Mouse (Mus musculus): Measurements from ENCODE around the gene Txn1. TPM values are rescaled to one million over a fixed set of nuclear protein-coding genes. Genes with fewer than 3 reads are reported as not detected.

The Txn1 gene
- not detected in 2 replicates for polyA plus RNA-seq (2012; ENCODE audit: insufficient read depth, insufficient read length, low replicate concordance, missing spikeins)

DNA sequence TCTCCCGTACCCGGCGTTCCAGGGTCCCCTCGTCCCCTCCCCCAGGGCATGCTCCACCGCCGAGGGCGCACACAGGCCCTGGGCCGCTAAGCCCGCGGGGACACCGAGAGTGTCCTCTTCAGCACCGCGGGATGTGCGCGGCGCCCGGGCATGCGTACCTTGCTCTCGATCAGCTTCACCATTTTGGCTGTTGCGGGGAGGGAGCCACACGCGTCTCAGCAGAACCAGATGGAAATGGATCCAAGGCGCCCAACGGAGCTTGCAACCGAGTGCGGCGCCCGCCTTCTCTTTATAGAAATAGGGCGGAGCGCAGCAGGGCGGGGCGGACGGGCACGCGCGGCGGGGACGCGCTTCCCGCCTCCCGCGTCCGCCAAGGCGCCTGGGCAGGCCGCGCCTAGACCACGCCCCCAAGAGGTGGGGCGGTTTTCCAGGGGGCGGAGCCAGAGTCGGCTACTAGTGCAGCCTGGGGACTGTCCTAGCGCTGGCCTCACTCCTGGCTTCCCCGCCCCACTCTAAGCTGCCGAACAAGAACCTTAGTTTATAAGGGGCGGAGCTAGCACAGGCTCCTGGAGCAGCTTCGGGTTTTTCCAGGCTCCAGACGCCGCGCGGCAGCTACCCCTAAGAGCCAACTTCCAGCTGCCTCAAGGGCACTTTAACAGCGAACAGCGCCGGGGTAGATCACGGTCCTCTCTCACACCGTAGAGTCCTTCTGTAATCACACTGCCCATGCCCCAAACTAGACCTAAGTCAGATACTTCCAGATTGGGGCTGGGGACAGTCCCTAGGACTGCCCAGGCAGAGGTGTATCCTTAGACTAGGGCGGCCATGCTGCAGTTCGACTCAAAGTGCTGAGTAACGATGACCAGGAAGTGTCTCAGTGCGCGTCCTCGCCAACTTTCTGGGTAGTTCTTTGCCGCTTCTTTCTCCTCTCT lies at the start of gene Txn1:
Gene Txn1 (minus strand): TSS at position 383 of the 932 bp plus-strand sequence.
- under 1% methylated on average over 71 of the region's 71 CpGs for WGBS
- TF ChIP-seq CTCF (IDR thresholded peaks at IDR 0.05; ENCODE audit: insufficient read depth, low read depth, low read length), result no peak
- TF ChIP-seq POLR2A (IDR thresholded peaks at IDR 0.05; ENCODE audit: insufficient read depth, low read depth, low read length), result peak; percentile 73
- H3K4me3 ChIP-seq (ENCODE audit: insufficient read depth, low read depth, low read length), result peak within 1 kb of the TSS; percentile 63
- peak within 1 kb of the TSS; percentile 83 for H3K27ac ChIP-seq (ENCODE audit: insufficient read depth, low read depth, low read length)
- H3K4me1 ChIP-seq (ENCODE audit: control insufficient read depth, insufficient read depth, low read length), result peaks cover 12% of the 10 kb centered on the region

DNA sequence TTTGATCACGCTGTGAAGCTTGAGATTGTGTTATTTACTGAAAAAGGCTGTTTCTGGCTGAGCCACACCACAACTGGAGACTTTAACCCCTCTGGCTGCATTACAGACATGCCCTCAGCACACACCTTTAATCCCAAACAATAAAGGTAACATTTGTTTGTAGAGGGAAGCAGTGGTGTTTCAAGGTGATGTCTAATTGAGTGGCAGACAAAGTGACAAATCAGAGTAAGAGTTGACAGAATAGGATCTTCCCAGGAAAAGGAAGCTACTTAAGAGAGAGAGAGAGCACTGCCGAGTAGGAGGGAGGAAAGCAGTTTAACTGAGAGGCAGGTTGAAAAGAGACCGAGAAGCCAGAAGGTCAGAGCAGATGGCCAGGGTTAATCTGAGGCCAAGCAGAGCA lies 47.3 kb upstream of the Txn1 start:
- WGBS, result 79% methylated on average over 3 of the region's 3 CpGs
- no peaks in the 10 kb centered on the region for H3K4me1 ChIP-seq (ENCODE audit: control insufficient read depth, insufficient read depth, low read length)
- no peak overlapping the region for H3K27ac ChIP-seq (ENCODE audit: insufficient read depth, low read depth, low read length)
- H3K4me3 ChIP-seq (ENCODE audit: insufficient read depth, low read depth, low read length), result no peak overlapping the region
- TF ChIP-seq POLR2A (IDR thresholded peaks at IDR 0.05; ENCODE audit: insufficient read depth, low read depth, low read length) (no peak), CTCF (IDR thresholded peaks at IDR 0.05; ENCODE audit: insufficient read depth, low read depth, low read length) (no peak)

DNA sequence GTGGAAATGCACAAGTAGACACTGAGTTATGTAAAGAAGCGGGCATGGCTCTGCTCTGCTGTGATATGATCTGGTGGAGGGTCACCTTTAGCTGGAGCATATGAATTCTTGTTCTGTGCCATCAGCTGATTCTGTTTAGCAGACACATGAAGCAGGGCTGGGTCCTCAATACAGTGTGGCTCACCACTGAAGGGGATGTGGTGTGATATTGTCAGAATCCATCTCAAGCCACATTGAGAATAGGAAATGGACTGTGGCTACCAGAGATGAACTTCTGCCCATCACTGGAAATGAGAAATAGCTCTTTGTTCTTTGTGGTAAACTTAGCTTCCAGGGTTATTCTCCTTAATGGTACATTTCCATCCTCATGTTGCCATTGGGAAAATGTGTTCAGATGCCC lies 35.2 kb upstream of the Txn1 start:
- no peak for TF ChIP-seq POLR2A (IDR thresholded peaks at IDR 0.05; ENCODE audit: insufficient read depth, low read depth, low read length)
- no peak for TF ChIP-seq CTCF (IDR thresholded peaks at IDR 0.05; ENCODE audit: insufficient read depth, low read depth, low read length)
- Histone ChIP-seq H3K4me1 (ENCODE audit: control insufficient read depth, insufficient read depth, low read length) (no peaks in the 10 kb centered on the region), H3K27ac (ENCODE audit: insufficient read depth, low read depth, low read length) (no peak overlapping the region), H3K4me3 (ENCODE audit: insufficient read depth, low read depth, low read length) (no peak overlapping the region)
- 91% methylated on average over 1 of the region's 1 CpGs for WGBS

DNA sequence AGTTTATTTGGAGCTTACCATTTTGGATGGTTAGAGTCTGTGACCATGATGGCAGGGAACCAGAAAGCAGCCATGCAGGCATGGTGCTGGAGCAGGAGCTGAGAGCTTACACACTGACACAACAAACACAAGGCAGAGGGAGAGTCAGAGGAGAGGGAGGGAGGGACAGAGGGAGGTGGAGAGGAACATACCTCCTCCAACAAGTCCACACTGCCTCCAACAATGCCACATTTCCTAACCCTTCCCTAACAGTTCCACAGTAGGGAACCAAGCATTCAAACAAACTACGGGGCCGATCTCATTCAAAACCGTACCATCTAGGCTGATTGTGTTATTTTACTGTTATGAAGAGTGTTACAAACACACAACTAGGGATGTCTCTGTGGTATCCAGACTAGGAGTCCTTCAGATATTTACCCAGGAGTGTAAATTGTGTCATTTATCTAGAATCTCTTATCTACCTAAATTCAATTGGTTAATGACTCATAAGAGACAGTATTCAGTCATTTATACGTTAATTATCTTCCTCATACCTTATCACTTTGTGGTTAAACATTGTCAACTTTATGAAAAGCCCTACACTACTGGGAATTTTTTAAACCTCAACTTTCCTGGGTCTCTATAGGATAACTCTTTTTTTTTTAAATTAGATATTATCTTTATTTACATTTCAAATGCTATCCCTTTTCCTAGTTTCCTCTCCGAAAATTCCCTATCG lies 18.3 kb upstream of the Txn1 start:
- 95% methylated on average over 6 of the region's 6 CpGs for WGBS
- Histone ChIP-seq H3K4me3 (ENCODE audit: insufficient read depth, low read depth, low read length) (no peak overlapping the region), H3K4me1 (ENCODE audit: control insufficient read depth, insufficient read depth, low read length) (no peaks in the 10 kb centered on the region), H3K27ac (ENCODE audit: insufficient read depth, low read depth, low read length) (no peak overlapping the region)
- TF ChIP-seq CTCF (IDR thresholded peaks at IDR 0.05; ENCODE audit: insufficient read depth, low read depth, low read length) (no peak), POLR2A (IDR thresholded peaks at IDR 0.05; ENCODE audit: insufficient read depth, low read depth, low read length) (no peak)

DNA sequence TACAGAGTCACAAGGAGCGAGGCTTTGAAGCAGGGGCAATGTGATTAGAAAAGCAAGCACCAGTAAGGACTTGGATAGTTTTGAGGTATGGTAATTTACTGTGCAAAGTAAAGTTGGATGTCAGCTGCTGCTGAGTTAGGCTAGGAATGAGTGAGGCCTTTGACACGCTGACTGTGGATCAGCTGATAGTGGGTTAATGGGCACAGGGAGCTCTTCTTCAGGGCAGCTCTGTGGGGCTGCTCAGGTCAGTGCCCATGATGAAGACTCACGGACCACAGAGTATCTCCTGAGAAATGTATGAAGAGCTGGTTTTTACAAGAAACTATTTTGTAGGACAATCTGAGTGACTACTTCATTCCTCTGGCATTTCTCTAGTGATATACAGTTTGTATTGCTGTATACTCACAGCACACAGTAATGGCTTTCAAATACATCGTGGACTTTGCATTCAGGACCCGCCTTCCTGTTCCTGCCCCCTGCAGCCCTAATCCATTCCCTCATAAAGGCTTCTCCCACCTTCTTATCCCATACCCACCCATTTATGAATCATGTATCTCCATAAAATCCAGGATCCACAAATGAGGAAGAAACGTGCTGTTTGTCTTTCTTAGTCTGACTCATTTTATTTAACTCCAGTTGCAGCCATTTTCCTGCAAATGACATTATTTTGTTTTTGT lies 17.5 kb upstream of the Txn1 start:
- 80% methylated on average over 6 of the region's 6 CpGs for WGBS
- Histone ChIP-seq H3K27ac (ENCODE audit: insufficient read depth, low read depth, low read length) (no peak overlapping the region), H3K4me3 (ENCODE audit: insufficient read depth, low read depth, low read length) (no peak overlapping the region), H3K4me1 (ENCODE audit: control insufficient read depth, insufficient read depth, low read length) (no peaks in the 10 kb centered on the region)
- TF ChIP-seq POLR2A (IDR thresholded peaks at IDR 0.05; ENCODE audit: insufficient read depth, low read depth, low read length), result no peak
- no peak for TF ChIP-seq CTCF (IDR thresholded peaks at IDR 0.05; ENCODE audit: insufficient read depth, low read depth, low read length)

DNA sequence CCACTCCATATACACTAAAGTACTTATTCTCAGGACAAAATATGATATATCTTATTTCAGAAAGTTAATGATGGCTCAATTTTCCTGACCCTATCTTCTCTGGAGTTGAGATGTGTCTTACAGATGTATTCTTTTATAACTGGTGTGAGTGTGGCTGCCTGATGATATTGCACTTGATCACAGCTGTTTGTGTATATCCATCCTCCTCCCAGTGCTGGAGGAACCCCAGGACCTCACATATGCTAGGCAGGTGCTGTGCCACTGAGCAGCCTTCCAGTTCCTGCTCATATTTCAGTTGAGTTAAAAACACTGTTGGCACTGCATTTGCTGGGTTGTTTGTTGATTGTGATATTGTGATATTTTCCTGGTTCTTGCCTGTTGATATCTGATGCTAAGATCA lies 14.1 kb upstream of the Txn1 start:
- Histone ChIP-seq H3K4me3 (ENCODE audit: insufficient read depth, low read depth, low read length) (no peak overlapping the region), H3K27ac (ENCODE audit: insufficient read depth, low read depth, low read length) (no peak overlapping the region), H3K4me1 (ENCODE audit: control insufficient read depth, insufficient read depth, low read length) (no peaks in the 10 kb centered on the region)
- TF ChIP-seq CTCF (IDR thresholded peaks at IDR 0.05; ENCODE audit: insufficient read depth, low read depth, low read length) (no peak), POLR2A (IDR thresholded peaks at IDR 0.05; ENCODE audit: insufficient read depth, low read depth, low read length) (no peak)

DNA sequence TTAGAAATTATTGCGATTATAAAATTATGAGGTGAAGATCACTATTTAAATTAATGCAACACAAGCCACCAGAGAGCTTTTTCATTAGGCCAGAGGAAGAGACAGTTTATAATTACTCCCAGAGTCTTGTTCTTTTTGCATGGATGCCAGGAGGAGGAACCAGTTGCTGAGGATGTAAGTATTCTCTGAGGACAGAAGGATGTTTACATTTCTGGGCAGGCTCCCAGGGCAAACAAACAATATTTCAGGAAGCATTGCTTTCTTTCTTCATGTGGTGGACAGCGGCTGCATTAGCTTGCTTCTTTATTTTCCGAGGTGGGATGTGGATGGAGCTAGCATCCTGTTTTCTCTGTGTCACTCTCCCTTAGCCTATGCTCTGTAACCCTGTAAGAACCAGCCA lies 11.0 kb upstream of the Txn1 start:
- TF ChIP-seq CTCF (IDR thresholded peaks at IDR 0.05; ENCODE audit: insufficient read depth, low read depth, low read length), result no peak
- TF ChIP-seq POLR2A (IDR thresholded peaks at IDR 0.05; ENCODE audit: insufficient read depth, low read depth, low read length), result no peak
- WGBS, result 65% methylated on average over 3 of the region's 3 CpGs
- Histone ChIP-seq H3K4me1 (ENCODE audit: control insufficient read depth, insufficient read depth, low read length) (no peaks in the 10 kb centered on the region), H3K4me3 (ENCODE audit: insufficient read depth, low read depth, low read length) (no peak overlapping the region), H3K27ac (ENCODE audit: insufficient read depth, low read depth, low read length) (no peak overlapping the region)

DNA sequence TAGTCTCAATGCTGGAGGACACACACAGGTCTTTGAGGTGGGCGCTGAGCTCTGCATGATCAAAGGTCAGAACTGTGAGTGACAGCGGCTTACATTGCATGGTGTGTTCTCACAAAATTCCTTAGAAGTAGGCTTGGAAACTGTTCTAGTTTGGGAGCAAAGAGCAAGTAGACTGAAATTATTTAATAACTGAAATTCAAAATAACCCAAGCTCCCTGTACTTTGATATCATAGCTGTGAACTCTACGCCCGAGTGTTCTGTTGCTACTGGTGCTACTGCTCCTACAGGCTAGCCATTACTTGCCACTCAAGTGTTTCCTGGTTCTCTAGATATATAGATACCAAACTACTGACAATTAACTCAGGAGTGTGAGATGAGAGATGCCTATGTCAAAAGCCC lies 9.3 kb upstream of the Txn1 start:
- Histone ChIP-seq H3K4me3 (ENCODE audit: insufficient read depth, low read depth, low read length) (no peak overlapping the region), H3K4me1 (ENCODE audit: control insufficient read depth, insufficient read depth, low read length) (no peaks in the 10 kb centered on the region), H3K27ac (ENCODE audit: insufficient read depth, low read depth, low read length) (no peak overlapping the region)
- TF ChIP-seq CTCF (IDR thresholded peaks at IDR 0.05; ENCODE audit: insufficient read depth, low read depth, low read length) (no peak), POLR2A (IDR thresholded peaks at IDR 0.05; ENCODE audit: insufficient read depth, low read depth, low read length) (no peak)
- WGBS, result 97% methylated on average over 4 of the region's 4 CpGs
